Mouse (Mus musculus) hindbrain, embryonic 10.5 days (tissue): Measurements from ENCODE around the gene Phldb1. TPM values are rescaled to one million over a fixed set of nuclear protein-coding genes. Genes with fewer than 3 reads are reported as not detected.
"Not testable (repeated sequence)": the region's sequence is repeated elsewhere in the genome, so short reads cannot be mapped to it uniquely, and the experiment has no call there.

ENCODE experiments used
- DNase-seq: peaks from one replicate; pipeline ENCODE4 v3.0.0-alpha.2; 2017; ENCODE audit warnings: low spot score
- H3K27ac ChIP-seq: fragments of 300-500 bp; sonication (generic); 2 replicates; pipeline ENCODE4 v1.5.1; 2016; ENCODE audit warnings: mild to moderate bottlenecking, moderate library complexity
- H3K27me3 ChIP-seq: fragments of 300-500 bp; sonication (generic); 2 replicates; pipeline ENCODE4 v1.6.1; 2016; ENCODE audit warnings: mild to moderate bottlenecking; ENCODE audit not compliant: poor library complexity, insufficient read depth, severe bottlenecking
- H3K36me3 ChIP-seq: fragments of 300-500 bp; sonication (generic); 2 replicates; pipeline ENCODE4 v1.6.1; 2016; ENCODE audit warnings: mild to moderate bottlenecking, moderate library complexity
- H3K4me1 ChIP-seq: fragments of 300-500 bp; sonication (generic); replicated peaks from 2 replicates; pipeline ENCODE4 v1.6.1; 2016; ENCODE audit warnings: mild to moderate bottlenecking
- H3K4me3 ChIP-seq: fragments of 300-500 bp; sonication (generic); 2 replicates; pipeline ENCODE4 v1.5.1; 2016; ENCODE audit warnings: mild to moderate bottlenecking, moderate library complexity
- H3K9me3 ChIP-seq: fragments of 300-500 bp; sonication (generic); 2 replicates; pipeline ENCODE4 v1.6.1; 2016; ENCODE audit warnings: mild to moderate bottlenecking, moderate library complexity
- WGBS: fragments of 180-500 bp; shearing (Covaris S2); methylation state at CpG from one replicate; pipeline ENCODE4 v1.1.7; 2016; 5-methylcytosine and 5-hydroxymethylcytosine counted together
- polyA plus RNA-seq: library from polyadenylated mRNA; unstranded; fragments of >200 nt; fragmentation: Nextera tagmentation; extraction: Ambion mirVana; gene quantifications from 2 replicates; pipeline ENCODE4 v1.2.1, GENCODE M21; 2016

Gene Phldb1
- polyA plus RNA-seq, 1 experiment from 2014 or later = 49.5 TPM

DNA sequence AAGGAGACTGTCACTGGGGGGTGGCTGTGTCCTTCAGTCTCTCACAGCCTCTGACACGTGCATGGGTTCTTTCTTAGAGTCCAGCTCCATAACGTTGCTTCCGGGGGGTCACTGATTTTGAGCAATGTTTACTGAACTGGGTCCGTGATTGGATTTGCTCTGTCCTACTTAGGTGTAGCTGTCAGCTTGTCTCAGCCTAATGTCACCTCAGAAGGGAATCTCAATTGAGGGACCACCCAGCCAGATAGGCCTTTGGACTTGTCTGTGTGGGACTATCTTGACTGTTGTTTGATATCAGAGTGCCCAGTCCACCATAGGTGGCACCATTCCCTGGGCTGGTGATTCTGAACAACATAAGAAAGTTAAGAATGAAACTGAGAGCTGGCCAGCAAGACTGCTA, 81.1 kb downstream of the Phldb1 start:
- Histone ChIP-seq H3K27ac (no peak overlapping the region), H3K4me1 (peaks cover 8% of the 10 kb centered on the region), H3K9me3 (no peaks in the 10 kb centered on the region), H3K27me3 (no peaks in the 10 kb centered on the region), H3K4me3 (no peak overlapping the region), H3K36me3 (no peaks in the 10 kb centered on the region)
- DNase-seq = no peak
- 72% methylated on average over 4 of the region's 4 CpGs for WGBS

GRCm38 (mm10) chr9:44652027-44652426, 83.0 kb downstream of the Phldb1 start:
- peak; percentile 70 for DNase-seq
- H3K4me1 ChIP-seq = peaks cover 8% of the 10 kb centered on the region
- H3K36me3 ChIP-seq = no peaks in the 10 kb centered on the region
- no peak overlapping the region for H3K4me3 ChIP-seq
- 18% methylated on average over 8 of the region's 8 CpGs for WGBS
- no peak overlapping the region for H3K27ac ChIP-seq
- H3K27me3 ChIP-seq = no peaks in the 10 kb centered on the region
- no peaks in the 10 kb centered on the region for H3K9me3 ChIP-seq

- Histone ChIP-seq H3K4me3 (no peak overlapping the region), H3K27ac (no peak overlapping the region), H3K4me1 (no peaks in the 10 kb centered on the region; the same call in 1 of the 2 replicates), H3K9me3 (no peaks in the 10 kb centered on the region), H3K36me3 (no peaks in the 10 kb centered on the region), H3K27me3 (no peaks in the 10 kb centered on the region)
- 81% methylated on average over 7 of the region's 7 CpGs for whole genome bisulfite sequencing
- no peak for DNase-seq
Measured at GRCm38 (mm10) chr9:44648881-44649281, 86.1 kb downstream of the Phldb1 start.

DNA sequence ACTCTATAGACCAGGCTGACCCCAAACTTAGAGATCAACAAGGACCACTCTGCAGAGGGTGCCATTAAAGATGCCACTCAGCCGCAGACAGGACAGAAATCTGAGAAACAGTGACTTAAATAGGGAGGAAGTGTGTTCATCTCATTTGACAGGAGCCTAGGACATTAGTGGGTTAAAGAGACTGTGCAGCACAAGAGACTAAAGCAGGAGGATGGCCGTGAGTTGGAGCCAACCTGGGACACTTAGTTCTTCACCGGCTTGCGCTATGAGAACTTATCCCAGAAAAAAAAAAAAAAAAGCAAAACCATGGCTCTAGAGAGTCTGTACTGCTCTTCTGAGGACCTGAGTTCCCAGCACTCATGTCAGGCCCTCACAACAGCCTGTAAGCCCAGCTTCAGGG, 87.3 kb downstream of the Phldb1 start:
- Histone ChIP-seq H3K4me3 (no peak overlapping the region), H3K27me3 (no peaks in the 10 kb centered on the region), H3K36me3 (no peaks in the 10 kb centered on the region), H3K4me1 (no peaks in the 10 kb centered on the region; the same call in 1 of the 2 replicates), H3K27ac (no peak overlapping the region), H3K9me3 (no peaks in the 10 kb centered on the region)
- 90% methylated on average over 4 of the region's 4 CpGs for WGBS
- DNase-seq = no peak

DNA sequence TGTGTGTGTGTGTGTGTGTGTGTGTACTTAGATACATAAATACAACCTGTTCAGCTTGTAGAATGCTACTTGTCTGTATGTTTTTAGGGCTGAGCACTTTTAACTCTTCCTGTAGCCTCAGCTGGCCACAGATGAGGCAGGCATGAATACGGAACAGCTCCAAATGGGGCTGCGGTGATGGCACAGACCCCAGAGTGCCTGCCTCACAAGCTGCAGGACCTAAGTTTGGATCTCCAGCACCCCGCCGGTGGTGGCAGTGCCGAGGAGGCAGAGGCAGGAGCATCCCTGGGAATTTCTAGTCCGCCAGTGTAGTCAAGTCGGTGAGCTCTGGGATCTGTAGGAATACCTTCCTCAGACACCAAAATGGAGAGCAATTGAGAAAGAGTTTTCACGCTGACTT, 88.0 kb downstream of the Phldb1 start:
- Histone ChIP-seq H3K9me3 (no peaks in the 10 kb centered on the region), H3K4me3 (no peak overlapping the region), H3K27me3 (no peaks in the 10 kb centered on the region), H3K27ac (no peak overlapping the region), H3K4me1 (no peaks in the 10 kb centered on the region; the same call in 1 of the 2 replicates), H3K36me3 (0 out of 2 replicates have a peak, but pooled peaks cover 2% of the 10 kb centered on the region)
- no peak for DNase-seq
- WGBS = 94% methylated on average over 8 of the region's 8 CpGs

- H3K36me3 ChIP-seq = 0 out of 2 replicates have a peak, but pooled peaks cover 2% of the 10 kb centered on the region
- WGBS = 89% methylated on average over 6 of the region's 6 CpGs
- DNase-seq = no peak
- no peak overlapping the region for H3K27ac ChIP-seq
- H3K4me3 ChIP-seq = no peak overlapping the region
- H3K27me3 ChIP-seq = no peaks in the 10 kb centered on the region
- H3K4me1 ChIP-seq = no peaks in the 10 kb centered on the region; the same call in 1 of the 2 replicates
- no peaks in the 10 kb centered on the region for H3K9me3 ChIP-seq
Measured at GRCm38 (mm10) chr9:44646366-44646765, 88.6 kb downstream of the Phldb1 start.

DNA sequence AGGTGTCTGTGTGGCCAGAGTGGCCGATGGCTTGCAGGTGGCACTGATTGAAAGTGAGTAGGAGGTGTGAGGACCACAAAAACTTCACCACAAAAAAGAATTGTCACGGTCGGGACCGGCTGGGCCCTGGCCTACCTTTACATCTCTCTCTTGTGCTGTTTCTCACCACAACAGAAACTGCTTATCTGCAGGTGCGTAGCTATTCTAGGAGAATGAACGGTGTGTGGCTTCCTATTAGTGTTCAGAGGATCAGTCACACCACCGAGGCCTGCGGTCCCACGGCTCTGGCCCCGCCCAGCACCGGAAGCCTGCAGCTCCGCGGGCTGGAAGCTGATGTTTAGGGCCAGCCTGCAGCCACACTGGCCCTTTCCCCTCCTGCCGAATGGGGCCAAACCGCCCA, 89.1 kb downstream of the Phldb1 start:
- Histone ChIP-seq H3K27ac (no peak overlapping the region), H3K36me3 (peaks cover 3% of the 10 kb centered on the region; the same call in 1 of the 2 replicates), H3K4me1 (no peaks in the 10 kb centered on the region; the same call in 1 of the 2 replicates), H3K9me3 (no peaks in the 10 kb centered on the region), H3K27me3 (no peaks in the 10 kb centered on the region), H3K4me3 (no peak overlapping the region)
- WGBS = 68% methylated on average over 15 of the region's 15 CpGs
- DNase-seq = no peak

GRCm38 (mm10) chr9:44645481-44645880, 89.5 kb downstream of the Phldb1 start:
- no peak for DNase-seq
- Histone ChIP-seq H3K27ac (no peak overlapping the region), H3K4me1 (no peaks in the 10 kb centered on the region; the same call in 1 of the 2 replicates), H3K36me3 (peaks cover 7% of the 10 kb centered on the region; the same call in 1 of the 2 replicates), H3K9me3 (no peaks in the 10 kb centered on the region), H3K4me3 (no peak overlapping the region), H3K27me3 (no peaks in the 10 kb centered on the region)
- 79% methylated on average over 5 of the region's 5 CpGs for WGBS

- 89% methylated on average over 2 of the region's 2 CpGs for WGBS
- Histone ChIP-seq H3K4me3 (no peak overlapping the region), H3K27ac (no peak overlapping the region), H3K36me3 (peaks cover 20% of the 10 kb centered on the region), H3K27me3 (no peaks in the 10 kb centered on the region), H3K9me3 (no peaks in the 10 kb centered on the region), H3K4me1 (no peaks in the 10 kb centered on the region; the same call in 1 of the 2 replicates)
- DNase-seq = no peak
Measured at GRCm38 (mm10) chr9:44644186-44644585, 90.8 kb downstream of the Phldb1 start.

DNA sequence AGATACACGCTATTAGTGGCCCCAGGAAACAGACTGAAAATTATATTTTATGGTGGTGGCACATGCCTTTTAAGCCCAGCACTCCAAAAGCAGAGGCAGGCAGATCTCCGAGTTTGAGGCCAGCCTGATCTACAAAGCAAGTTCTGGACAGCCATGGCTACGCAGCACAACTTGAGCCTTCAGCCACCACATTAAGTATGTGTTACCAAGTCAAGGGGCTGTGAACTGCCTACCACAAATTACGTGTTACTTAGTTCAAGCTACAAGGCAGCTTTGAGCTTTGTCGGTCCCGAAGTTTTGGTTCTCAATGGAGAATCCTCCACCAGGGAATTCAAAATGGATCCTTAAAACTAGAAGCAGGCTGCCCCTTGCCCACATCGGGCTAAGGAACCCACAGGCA, 91.9 kb downstream of the Phldb1 start:
- Histone ChIP-seq H3K4me1 (no peaks in the 10 kb centered on the region), H3K27me3 (no peaks in the 10 kb centered on the region), H3K27ac (no peak overlapping the region), H3K4me3 (no peak overlapping the region), H3K9me3 (no peaks in the 10 kb centered on the region), H3K36me3 (peaks cover 31% of the 10 kb centered on the region)
- DNase-seq = no peak
- WGBS = 95% methylated on average over 7 of the region's 7 CpGs

- no peak for DNase-seq
- Histone ChIP-seq H3K27ac (no peak overlapping the region), H3K4me3 (no peak overlapping the region)
Measured at GRCm38 (mm10) chr9:44641616-44642015, 93.4 kb downstream of the Phldb1 start.

GRCm38 (mm10) chr9:44640646-44641357, 94.2 kb downstream of the Phldb1 start:
- no peaks in the 10 kb centered on the region for H3K4me1 ChIP-seq
- DNase-seq = no peak
- H3K27me3 ChIP-seq = no peaks in the 10 kb centered on the region
- H3K36me3 ChIP-seq = peaks cover 53% of the 10 kb centered on the region
- 89% methylated on average over 3 of the region's 3 CpGs for WGBS
- H3K4me3 ChIP-seq = no peak overlapping the region
- no peak overlapping the region for H3K27ac ChIP-seq
- H3K9me3 ChIP-seq = no peaks in the 10 kb centered on the region

More at GRCm38 (mm10) chr9:44641616-44642015, 93.4 kb downstream of the Phldb1 start:
- WGBS = 88% methylated on average over 2 of the region's 2 CpGs
- H3K4me1 ChIP-seq = no peaks in the 10 kb centered on the region
- H3K27me3 ChIP-seq = no peaks in the 10 kb centered on the region
- H3K36me3 ChIP-seq = peaks cover 45% of the 10 kb centered on the region
- H3K9me3 ChIP-seq = no peaks in the 10 kb centered on the region

- 87% methylated on average over 1 of the region's 1 CpGs for WGBS
- H3K9me3 ChIP-seq, H3K4me1 ChIP-seq, DNase-seq, H3K4me3 ChIP-seq, H3K27me3 ChIP-seq, H3K27ac ChIP-seq: not testable (repeated sequence)
- peaks cover 61% of the 10 kb centered on the region for H3K36me3 ChIP-seq
Measured at GRCm38 (mm10) chr9:44640028-44640427, 95.0 kb downstream of the Phldb1 start.
